Mouse (Mus musculus): ENCODE data around the gene Spo11.

GRCm38 (mm10) chr2:172950119-172950676 is 27.3 kb upstream of the Spo11 start:
- TF ChIP-seq EP300 (IDR thresholded peaks at IDR 0.05; ENCODE audit: low read depth) = no peak
- no peak for TF ChIP-seq CTCF (IDR thresholded peaks at IDR 0.05; ENCODE audit: low read depth)
